Mouse (Mus musculus): Measurements from ENCODE around the gene Gm11568.

GRCm38 (mm10) chr11:99837966-99838365 lies 19.8 kb upstream of the Gm11568 start, which contains the start of gene 2300003K06Rik:
- TF ChIP-seq GATA1 (IDR thresholded peaks at IDR 0.05; ENCODE audit: borderline replicate concordance, low read length) (no peak), FLI1 (IDR thresholded peaks at IDR 0.05; ENCODE audit: low read length) (no peak)

All from megakaryocyte, embryonic 14.5 days (primary cell).